Mouse (Mus musculus): Measurements from ENCODE around the gene Iffo1.
"Not testable (repeated sequence)": the region's sequence is repeated elsewhere in the genome, so short reads cannot be mapped to it uniquely, and the experiment has no call there.

Gene Iffo1

GRCm38 (mm10) chr6:125160558-125160853 lies 15.5 kb downstream of the Iffo1 start:
- in situ Hi-C loops (cut with MboI, MseI), result no loop called here

GRCm38 (mm10) chr6:125160854-125161760 lies 16.1 kb downstream of the Iffo1 start:
- in situ Hi-C loops (cut with MboI, MseI), result no loop called here

- in situ Hi-C loops (cut with MboI, MseI), result not testable (repeated sequence)
Observed at GRCm38 (mm10) chr6:125161971-125162370, 16.9 kb downstream of the Iffo1 start.

GRCm38 (mm10) chr6:125162615-125163305 lies 17.7 kb downstream of the Iffo1 start:
- in situ Hi-C loops (cut with MboI, MseI), result not testable (repeated sequence)

- in situ Hi-C loops (cut with MboI, MseI), result no loop called here
Observed at GRCm38 (mm10) chr6:125163801-125164657, 19.0 kb downstream of the Iffo1 start.

GRCm38 (mm10) chr6:125164672-125165327 lies 19.8 kb downstream of the Iffo1 start:
- in situ Hi-C loops (cut with MboI, MseI), result no loop called here

GRCm38 (mm10) chr6:125165328-125165891 lies 20.4 kb downstream of the Iffo1 start:
- in situ Hi-C loops (cut with MboI, MseI), result no loop called here

GRCm38 (mm10) chr6:125166051-125166751 lies 21.2 kb downstream of the Iffo1 start, which contains the start of gene Gapdh:
Gene Gapdh (minus strand): TSS chr6:125166467.
- in situ Hi-C loops (cut with MboI, MseI), result no loop called here

GRCm38 (mm10) chr6:125166861-125167650 lies 22.0 kb downstream of the Iffo1 start:
- in situ Hi-C loops (cut with MboI, MseI), result no loop called here

GRCm38 (mm10) chr6:125168086-125168485 lies 23.0 kb downstream of the Iffo1 start:
- in situ Hi-C loops (cut with MboI, MseI), result no loop called here

- in situ Hi-C loops (cut with MboI, MseI), result loop anchor here (5.0 kb wide), 1 partner anchor 68 kb away; no protein-coding TSS in a partner anchor
Observed at GRCm38 (mm10) chr6:125170194-125170593, 25.2 kb downstream of the Iffo1 start.

GRCm38 (mm10) chr6:125172474-125172873 lies 27.4 kb downstream of the Iffo1 start:
- in situ Hi-C loops (cut with MboI, MseI), result loop anchor here (5.0 kb wide), 1 partner anchor 70 kb away; no protein-coding TSS in a partner anchor

- in situ Hi-C loops (cut with MboI, MseI), result loop anchor here (5.0 kb wide), 1 partner anchor 71 kb away; no protein-coding TSS in a partner anchor
Observed at GRCm38 (mm10) chr6:125173256-125173655, 28.2 kb downstream of the Iffo1 start.

GRCm38 (mm10) chr6:125175469-125175868 lies 30.4 kb downstream of the Iffo1 start:
- in situ Hi-C loops (cut with MboI, MseI), result no loop called here

GRCm38 (mm10) chr6:125179601-125180000 lies 34.6 kb downstream of the Iffo1 start:
- in situ Hi-C loops (cut with MboI, MseI), result no loop called here

- in situ Hi-C loops (cut with MboI, MseI), result loop anchor here (5.0 kb wide), 1 partner anchor 60 kb away; no protein-coding TSS in a partner anchor
Observed at GRCm38 (mm10) chr6:125182133-125182532, 37.1 kb downstream of the Iffo1 start.

- in situ Hi-C loops (cut with MboI, MseI), result loop anchor here (5.0 kb wide), 1 partner anchor 41 kb away; no protein-coding TSS in a partner anchor
Observed at GRCm38 (mm10) chr6:125186203-125186602, 41.2 kb downstream of the Iffo1 start.

GRCm38 (mm10) chr6:125190816-125191215 lies 45.8 kb downstream of the Iffo1 start:
- in situ Hi-C loops (cut with MboI, MseI), result loop anchor here (5.0 kb wide), 1 partner anchor 81 kb away; no protein-coding TSS in a partner anchor

Data from T-helper 1 cell (primary cell).